Mouse (Mus musculus) T-helper 17 cell (primary cell): ENCODE data around the gene Cybrd1.

Experiments
- in situ Hi-C, 2 experiments: fragments of 300-600 bp; cut with MboI, MseI; formaldehyde crosslinking; loops; 1 replicate in 1 of 2; 2 replicates in 1 of 2; pipeline ENCODE4 v1.15.1; 2025; ENCODE audit warnings: high pct_unique_total_duplicates in 2 of 2

Gene Cybrd1

GRCm38 (mm10) chr2:71117797-71118708, at the start of gene Cybrd1:
TSS of gene Cybrd1 (plus strand) at chr2:71117923.
- in situ Hi-C loops = no loop called here

GRCm38 (mm10) chr2:71071601-71072000, 46.1 kb upstream of the Cybrd1 start:
- in situ Hi-C loops = no loop called here

GRCm38 (mm10) chr2:71073330-71073729, 44.4 kb upstream of the Cybrd1 start:
- in situ Hi-C loops = no loop called here

GRCm38 (mm10) chr2:71073828-71074227, 43.9 kb upstream of the Cybrd1 start:
- in situ Hi-C loops = no loop called here

GRCm38 (mm10) chr2:71082416-71082815, 35.3 kb upstream of the Cybrd1 start:
- in situ Hi-C loops = no loop called here

GRCm38 (mm10) chr2:71083454-71084193, 34.1 kb upstream of the Cybrd1 start:
- in situ Hi-C loops = no loop called here

- in situ Hi-C loops = no loop called here
Measured at GRCm38 (mm10) chr2:71089766-71090165, 28.0 kb upstream of the Cybrd1 start.

- in situ Hi-C loops = no loop called here
Measured at GRCm38 (mm10) chr2:71090660-71091445, 26.9 kb upstream of the Cybrd1 start.

GRCm38 (mm10) chr2:71096170-71096569, 21.6 kb upstream of the Cybrd1 start:
- in situ Hi-C loops = loop anchor here in 1 of 2 experiments (5.0 kb wide), 1 partner anchor 54 kb away; no protein-coding TSS in a partner anchor

GRCm38 (mm10) chr2:71102621-71103291, 15.0 kb upstream of the Cybrd1 start:
- in situ Hi-C loops = no loop called here

- in situ Hi-C loops = no loop called here
Measured at GRCm38 (mm10) chr2:71103292-71103680, 14.4 kb upstream of the Cybrd1 start.

- in situ Hi-C loops = loop anchor here in 1 of 2 experiments (5.0 kb wide), 2 partner anchors 72 to 402 kb away; no protein-coding TSS in a partner anchor
Measured at GRCm38 (mm10) chr2:71104696-71105095, 13.0 kb upstream of the Cybrd1 start.

- in situ Hi-C loops = loop anchor here in 1 of 2 experiments (5.0 kb wide), 2 partner anchors 73 to 403 kb away; no protein-coding TSS in a partner anchor
Measured at GRCm38 (mm10) chr2:71105469-71106215, 12.1 kb upstream of the Cybrd1 start.

- in situ Hi-C loops = loop anchor here in 1 of 2 experiments (5.0 kb wide), 2 partner anchors 75 to 405 kb away; no protein-coding TSS in a partner anchor
Measured at GRCm38 (mm10) chr2:71107225-71107624, 10.5 kb upstream of the Cybrd1 start.

- in situ Hi-C loops = loop anchor here in 1 of 2 experiments (5.0 kb wide), 2 partner anchors 76 to 406 kb away; no protein-coding TSS in a partner anchor
Measured at GRCm38 (mm10) chr2:71108541-71108940, 9.2 kb upstream of the Cybrd1 start.

- in situ Hi-C loops = no loop called here
Measured at GRCm38 (mm10) chr2:71113489-71114171, 4.1 kb upstream of the Cybrd1 start.

GRCm38 (mm10) chr2:71116151-71116550, 1.6 kb upstream of the Cybrd1 start:
- in situ Hi-C loops = no loop called here

- in situ Hi-C loops = loop anchor here in 1 of 2 experiments (10.0 kb wide), 1 partner anchor 1994 kb away; no protein-coding TSS in a partner anchor
Measured at GRCm38 (mm10) chr2:71120844-71121243, 3.1 kb downstream of the Cybrd1 start.

GRCm38 (mm10) chr2:71121406-71121805, 3.7 kb downstream of the Cybrd1 start:
- in situ Hi-C loops = loop anchor here in 1 of 2 experiments (10.0 kb wide), 1 partner anchor 1993 kb away; no protein-coding TSS in a partner anchor
